Mouse (Mus musculus) R1 (cell line): ENCODE measurements around the gene Olfr186.
"Not testable (repeated sequence)": the region's sequence is repeated elsewhere in the genome, so short reads cannot be mapped to it uniquely, and the experiment has no call there.

Experiments
- DNase-seq: peaks from one replicate; pipeline ENCODE4 v3.0.0-alpha.2; 2018; ENCODE audit warnings: low read depth, low spot score

Olfr186 gene

GRCm38 (mm10) chr16:59030191-59030590 lies at the start of gene Olfr186:
Olfr186 (minus strand) TSS chr16:59030291.
- no peak for DNase-seq

- DNase-seq, result no peak
These were observed 47.8 kb upstream of the Olfr186 start, which contains the start of gene Olfr190 for GRCm38 (mm10) chr16:59077905-59078304. Olfr190 (minus strand) TSS chr16:59078005.

- DNase-seq, result no peak
These were observed 43.4 kb upstream of the Olfr186 start for GRCm38 (mm10) chr16:59073520-59073919.

GRCm38 (mm10) chr16:59071755-59072154 lies 41.7 kb upstream of the Olfr186 start:
- DNase-seq, result no peak

- DNase-seq, result not testable (repeated sequence)
These were observed 32.3 kb upstream of the Olfr186 start for GRCm38 (mm10) chr16:59062411-59062810.

- DNase-seq, result not testable (repeated sequence)
These were observed 19.2 kb upstream of the Olfr186 start for GRCm38 (mm10) chr16:59049286-59049685.

GRCm38 (mm10) chr16:59048860-59049259 lies 18.8 kb upstream of the Olfr186 start:
- no peak for DNase-seq

- no peak for DNase-seq
These were observed 17.5 kb upstream of the Olfr186 start for GRCm38 (mm10) chr16:59047579-59047978.

GRCm38 (mm10) chr16:59045835-59046234 lies 15.7 kb upstream of the Olfr186 start:
- no peak for DNase-seq

- DNase-seq, result no peak
These were observed 9.6 kb upstream of the Olfr186 start, which contains the start of gene Olfr187 for GRCm38 (mm10) chr16:59039710-59040109. Olfr187 (minus strand) TSS chr16:59039767.

GRCm38 (mm10) chr16:59013357-59014018 lies 16.6 kb downstream of the Olfr186 start:
- DNase-seq, result no peak

- DNase-seq, result no peak
These were observed 22.9 kb downstream of the Olfr186 start for GRCm38 (mm10) chr16:59007146-59007545.

GRCm38 (mm10) chr16:58995057-58995456 lies 35.0 kb downstream of the Olfr186 start, which contains the start of gene Olfr183:
Olfr183 (plus strand) TSS chr16:58995357.
- DNase-seq, result no peak
